Mouse (Mus musculus): ENCODE measurements around the gene Gm49721. TPM values are rescaled to one million over a fixed set of nuclear protein-coding genes. Genes with fewer than 3 reads are reported as not detected.
A peak's percentile ranks its signal among the peaks of the same experiment; 100 is the strongest.
"Not testable (repeated sequence)": the region's sequence is repeated elsewhere in the genome, so short reads cannot be mapped to it uniquely, and the experiment has no call there.

Gm49721 gene
- total and polyA plus RNA-seq, 3 experiments, result not detected

DNA sequence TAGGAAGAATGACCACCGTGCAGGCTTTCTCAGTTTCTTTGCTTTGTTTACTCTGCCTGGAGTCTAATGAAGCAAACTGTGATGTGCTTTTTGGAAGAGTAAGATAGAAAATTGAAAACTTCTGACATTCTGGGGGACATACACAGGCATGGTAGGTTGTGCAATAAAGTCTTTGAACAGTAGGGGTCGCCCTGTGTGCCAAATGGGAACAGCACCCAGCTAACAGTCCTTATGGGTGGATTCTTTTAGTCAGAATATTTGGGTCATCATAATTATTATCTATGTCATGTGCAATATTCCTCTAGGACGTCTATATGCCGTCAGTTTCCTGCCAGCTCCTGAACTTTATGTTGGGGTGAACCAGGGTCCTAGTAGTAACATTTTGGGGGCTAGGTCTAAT is 100.9 kb downstream of the Gm49721 start:
- H3K36me3 ChIP-seq (replicated peaks in 1 of 2; ENCODE audit: control insufficient read depth in 1 of 2, insufficient read depth in 1 of 2, low read length in 1 of 2); DNase-seq (ENCODE audit: extremely low read depth); H3K27me3 ChIP-seq (replicated peaks); H3K9me3 ChIP-seq (replicated peaks; ENCODE audit: low read length); H3K4me3 ChIP-seq (replicated peaks in 1 of 3; ENCODE audit: low read depth in 2 of 3, low read length in 2 of 3, poor library complexity in 1 of 3); H3K27ac ChIP-seq (ENCODE audit: insufficient read depth, low read depth); H3K4me2 ChIP-seq (ENCODE audit: insufficient read depth, low read depth, poor library complexity, severe bottlenecking); H3K4me1 ChIP-seq (ENCODE audit: control insufficient read depth in 1 of 2, insufficient read depth in 2 of 2); dilution Hi-C loops (cut with MboI; ENCODE audit: extremely low pct_ligation_motif_present, extremely low pct_unique_long_range_greater_than_20kb, low sequenced_read_pairs); H3K9ac ChIP-seq (ENCODE audit: insufficient read depth, low read depth); in situ Hi-C loops (cut with MboI; ENCODE audit: low pct_ligation_motif_present, low pct_unique_long_range_greater_than_20kb, low sequenced_read_pairs); H3K79me2 ChIP-seq (replicated peaks; ENCODE audit: control insufficient read depth, extremely low read depth, insufficient read depth, poor library complexity, severe bottlenecking): not testable (repeated sequence)
- TF ChIP-seq CTCF (conservative IDR thresholded peaks at IDR 0.05 in 1 of 2, IDR thresholded peaks at IDR 0.05 in 1 of 2; ENCODE audit: low read depth in 2 of 2, low read length in 2 of 2), result peak in 1 of 2 experiments; percentile 12; a peak in 2 of 4 replicates

DNA sequence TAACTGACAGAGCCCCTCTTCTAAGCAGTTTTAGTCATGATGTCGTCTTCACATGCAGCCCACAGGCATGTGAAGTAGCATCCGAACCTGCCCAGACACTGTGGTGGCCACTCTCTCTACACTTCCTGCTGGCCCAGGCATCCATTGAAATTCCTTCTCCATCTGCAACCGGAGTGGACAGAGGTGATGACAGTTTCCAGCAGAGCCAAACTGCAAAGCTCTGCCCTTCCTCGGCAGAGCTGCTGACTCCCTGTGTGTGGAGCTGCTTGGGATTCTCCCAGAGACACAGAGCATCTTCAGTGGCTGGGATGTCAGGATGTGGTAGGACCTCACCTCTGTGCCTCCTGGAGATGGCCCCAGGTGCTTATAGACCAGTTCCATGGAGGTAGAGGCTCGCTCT is 105.8 kb downstream of the Gm49721 start:
- H3K4me2 ChIP-seq (ENCODE audit: insufficient read depth, low read depth, poor library complexity, severe bottlenecking); DNase-seq (ENCODE audit: extremely low read depth); H3K9me3 ChIP-seq (replicated peaks; ENCODE audit: low read length); H3K27ac ChIP-seq (ENCODE audit: insufficient read depth, low read depth); in situ Hi-C loops (cut with MboI; ENCODE audit: low pct_ligation_motif_present, low pct_unique_long_range_greater_than_20kb, low sequenced_read_pairs); H3K79me2 ChIP-seq (replicated peaks; ENCODE audit: control insufficient read depth, extremely low read depth, insufficient read depth, poor library complexity, severe bottlenecking); H3K9ac ChIP-seq (ENCODE audit: insufficient read depth, low read depth); dilution Hi-C loops (cut with MboI; ENCODE audit: extremely low pct_ligation_motif_present, extremely low pct_unique_long_range_greater_than_20kb, low sequenced_read_pairs); H3K4me3 ChIP-seq (replicated peaks in 1 of 3; ENCODE audit: low read depth in 2 of 3, low read length in 2 of 3, poor library complexity in 1 of 3); H3K36me3 ChIP-seq (replicated peaks in 1 of 2; ENCODE audit: control insufficient read depth in 1 of 2, insufficient read depth in 1 of 2, low read length in 1 of 2); H3K4me1 ChIP-seq (ENCODE audit: control insufficient read depth in 1 of 2, insufficient read depth in 2 of 2); H3K27me3 ChIP-seq (replicated peaks): not testable (repeated sequence)

DNA sequence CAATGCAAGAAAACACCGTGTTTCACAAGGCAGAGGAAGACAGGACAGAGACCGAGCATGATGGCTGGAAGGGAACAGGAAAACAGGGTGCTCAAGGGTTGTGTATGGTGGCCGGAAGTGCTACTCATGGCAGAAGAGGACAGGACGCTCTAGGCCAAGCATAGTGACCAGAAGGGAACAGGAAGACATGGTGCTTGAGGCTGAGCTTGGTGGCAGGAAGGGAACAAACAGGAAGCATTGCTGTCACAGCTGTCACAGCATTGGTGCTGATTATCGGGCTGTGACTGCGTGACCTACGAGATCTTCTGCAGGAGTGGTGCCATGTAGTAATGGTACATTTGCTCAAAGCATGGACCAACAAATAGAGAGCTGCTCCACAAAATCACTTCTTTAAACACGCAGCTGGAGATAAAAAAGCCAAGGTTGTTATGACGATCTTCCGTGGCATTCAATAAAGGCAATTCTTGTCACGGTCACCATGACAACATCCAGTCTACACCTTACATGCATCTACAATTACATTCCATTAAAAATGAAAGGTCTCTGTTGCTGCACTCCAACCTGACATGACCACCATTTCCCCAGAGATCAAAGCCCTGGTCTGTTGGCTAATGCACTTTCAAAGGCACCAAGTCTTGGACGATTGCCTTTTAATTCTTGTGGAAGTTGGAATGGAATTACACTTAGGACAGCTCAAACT is 106.9 kb downstream of the Gm49721 start:
- DNase-seq (ENCODE audit: extremely low read depth); H3K27ac ChIP-seq (ENCODE audit: insufficient read depth, low read depth); H3K36me3 ChIP-seq (replicated peaks in 1 of 2; ENCODE audit: control insufficient read depth in 1 of 2, insufficient read depth in 1 of 2, low read length in 1 of 2); H3K79me2 ChIP-seq (replicated peaks; ENCODE audit: control insufficient read depth, extremely low read depth, insufficient read depth, poor library complexity, severe bottlenecking); H3K4me1 ChIP-seq (ENCODE audit: control insufficient read depth in 1 of 2, insufficient read depth in 2 of 2); H3K4me2 ChIP-seq (ENCODE audit: insufficient read depth, low read depth, poor library complexity, severe bottlenecking); dilution Hi-C loops (cut with MboI; ENCODE audit: extremely low pct_ligation_motif_present, extremely low pct_unique_long_range_greater_than_20kb, low sequenced_read_pairs); H3K27me3 ChIP-seq (replicated peaks); in situ Hi-C loops (cut with MboI; ENCODE audit: low pct_ligation_motif_present, low pct_unique_long_range_greater_than_20kb, low sequenced_read_pairs); H3K9ac ChIP-seq (ENCODE audit: insufficient read depth, low read depth); H3K4me3 ChIP-seq (replicated peaks in 1 of 3; ENCODE audit: low read depth in 2 of 3, low read length in 2 of 3, poor library complexity in 1 of 3); H3K9me3 ChIP-seq (replicated peaks; ENCODE audit: low read length): not testable (repeated sequence)

- H3K4me3 ChIP-seq (replicated peaks in 1 of 3; ENCODE audit: low read depth in 2 of 3, low read length in 2 of 3, poor library complexity in 1 of 3); H3K4me2 ChIP-seq (ENCODE audit: insufficient read depth, low read depth, poor library complexity, severe bottlenecking); DNase-seq (ENCODE audit: extremely low read depth); H3K9ac ChIP-seq (ENCODE audit: insufficient read depth, low read depth); H3K36me3 ChIP-seq (replicated peaks in 1 of 2; ENCODE audit: control insufficient read depth in 1 of 2, insufficient read depth in 1 of 2, low read length in 1 of 2); H3K9me3 ChIP-seq (replicated peaks; ENCODE audit: low read length); H3K27me3 ChIP-seq (replicated peaks); H3K79me2 ChIP-seq (replicated peaks; ENCODE audit: control insufficient read depth, extremely low read depth, insufficient read depth, poor library complexity, severe bottlenecking); H3K4me1 ChIP-seq (ENCODE audit: control insufficient read depth in 1 of 2, insufficient read depth in 2 of 2); H3K27ac ChIP-seq (ENCODE audit: insufficient read depth, low read depth); dilution Hi-C loops (cut with MboI; ENCODE audit: extremely low pct_ligation_motif_present, extremely low pct_unique_long_range_greater_than_20kb, low sequenced_read_pairs); in situ Hi-C loops (cut with MboI; ENCODE audit: low pct_ligation_motif_present, low pct_unique_long_range_greater_than_20kb, low sequenced_read_pairs): not testable (repeated sequence)
Observed at GRCm38 (mm10) chr17:7086836-7087235, 108.1 kb downstream of the Gm49721 start.

Other genes starting within 250 kb of the Gm49721 start
- 107 and 115 TPM in 2 replicates for gene Ezr, start 196.1 kb upstream of the Gm49721 start, total RNA-seq (2012; rRNA removed)
- 123 and 139 TPM in 2 replicates for gene Ezr, start 196.1 kb upstream of the Gm49721 start, total RNA-seq (2014; rRNA removed)
- 207 and 290 TPM in 2 replicates for gene Ezr, start 196.1 kb upstream of the Gm49721 start, polyA plus RNA-seq (2012; ENCODE audit: insufficient read length, low read depth)
- gene Rsph3b, start 30.2 kb upstream of the Gm49721 start, total RNA-seq (2012; rRNA removed), result 8.6 and 12.2 TPM in 2 replicates
- gene Rsph3b, start 30.2 kb upstream of the Gm49721 start, total RNA-seq (2014; rRNA removed), result 8.3 and 8.9 TPM in 2 replicates
- 19.5 and 19.7 TPM in 2 replicates for gene Rsph3b, start 30.2 kb upstream of the Gm49721 start, polyA plus RNA-seq (2012; ENCODE audit: insufficient read length, low read depth)
- gene Tagap1, start 17.7 kb upstream of the Gm49721 start, total RNA-seq (2012; rRNA removed), result 15.0 and 16.8 TPM in 2 replicates
- 20.3 and 22.4 TPM in 2 replicates for gene Tagap1, start 17.7 kb upstream of the Gm49721 start, total RNA-seq (2014; rRNA removed)
- gene Tagap1, start 17.7 kb upstream of the Gm49721 start, polyA plus RNA-seq (2012; ENCODE audit: insufficient read length, low read depth), result 17.4 and 21.1 TPM in 2 replicates
- 95.0 and 178 TPM in 2 replicates for gene Rnaset2b, start 8.3 kb upstream of the Gm49721 start, total RNA-seq (2012; rRNA removed)
- gene Rnaset2b, start 8.3 kb upstream of the Gm49721 start, total RNA-seq (2014; rRNA removed), result 124 and 131 TPM in 2 replicates
- gene Rnaset2b, start 8.3 kb upstream of the Gm49721 start, polyA plus RNA-seq (2012; ENCODE audit: insufficient read length, low read depth), result 234 and 241 TPM in 2 replicates
- gene Gm1604a, start 46.7 kb downstream of the Gm49721 start, total RNA-seq (2012; rRNA removed), result not detected in 2 replicates
- not detected in 2 replicates for gene Gm1604a, start 46.7 kb downstream of the Gm49721 start, total RNA-seq (2014; rRNA removed)
- gene Gm1604a, start 46.7 kb downstream of the Gm49721 start, polyA plus RNA-seq (2012; ENCODE audit: insufficient read length, low read depth), result not detected in 2 replicates
- 0.64 and 0.97 TPM in 2 replicates for gene Rps6ka2, start 191.2 kb downstream of the Gm49721 start, total RNA-seq (2012; rRNA removed)
- 0.91 and 1.4 TPM in 2 replicates for gene Rps6ka2, start 191.2 kb downstream of the Gm49721 start, total RNA-seq (2014; rRNA removed)
- gene Rps6ka2, start 191.2 kb downstream of the Gm49721 start, polyA plus RNA-seq (2012; ENCODE audit: insufficient read length, low read depth), result 1.4 and 1.5 TPM in 2 replicates

Measured in CH12.LX (cell line).